In genomic region chr10:77974811-77975210, GRCm38 (mm10) we compare ENCODE assay signal across 27 mouse cellular contexts. TPM values are rescaled to one million over a fixed set of nuclear protein-coding genes. Genes with fewer than 3 reads are reported as not detected.
A peak's percentile ranks its signal among the peaks of the same experiment; 100 is the strongest.
DNase-seq lines count a peak whose midpoint lies in the region; ATAC-seq lines count a peak whose summit lies in the region.
"Had no signal": no experiment of that assay in that cellular context is flagged by ENCODE, and none has a peak within 500 bp of the region (broad histone marks: within the 10 kb centered on the region; RNA-seq: fewer than 3 reads in every experiment).

No protein-coding gene starts in this region.

- H3K27ac ChIP-seq in midbrain, embryonic 13.5 days = no peak overlapping the region
- H3K27ac ChIP-seq in midbrain, embryonic 15.5 days = no peak overlapping the region
- H3K27ac ChIP-seq in stomach, embryonic 16.5 days (ENCODE audit: low read length) = peak overlapping the region; percentile 77
- H3K27ac ChIP-seq: embryonic facial prominence, embryonic 10.5 days; embryonic facial prominence, embryonic 13.5 days; forebrain, embryonic 12.5 days; forebrain, embryonic 15.5 days; gastrocnemius, adult 2 months; heart, embryonic 15.5 days; hindbrain, embryonic 10.5 days; hindbrain, embryonic 13.5 days had no signal

- peak; percentile 18 for DNase-seq in cerebellum, adult 11-12 months
- DNase-seq in cerebellum, adult 18-20 months = no peak
- DNase-seq in brain, adult 2 months (ENCODE audit: low read depth, low spot score) = peak; percentile 59
- no peak for DNase-seq in gastrocnemius, postnatal 25 days
- DNase-seq: adrenal gland, postnatal 10 days; adrenal gland, postnatal 36 days; gastrocnemius, adult 2 months; gastrocnemius, postnatal 14 days; heart, adult 18-20 months; heart, postnatal 10 days; heart, postnatal 36 days had no signal

- H3K9ac ChIP-seq in midbrain, embryonic 13.5 days (replicated peaks) = peak overlapping the region; percentile 14; the same call in 1 of the 2 replicates
- H3K9ac ChIP-seq in midbrain, embryonic 15.5 days = no peak overlapping the region
- no peak overlapping the region for H3K9ac ChIP-seq in stomach, embryonic 16.5 days (ENCODE audit: low read length)
- H3K9ac ChIP-seq: embryonic facial prominence, embryonic 13.5 days; forebrain, embryonic 12.5 days; forebrain, embryonic 15.5 days; heart, embryonic 12.5 days; heart, embryonic 15.5 days; hindbrain, embryonic 13.5 days had no signal

- H3K4me3 ChIP-seq in midbrain, embryonic 13.5 days (replicated peaks) = no peak overlapping the region
- H3K4me3 ChIP-seq in midbrain, embryonic 15.5 days = no peak overlapping the region
- H3K4me3 ChIP-seq in stomach, embryonic 16.5 days (replicated peaks; ENCODE audit: low read length) = no peak overlapping the region
- H3K4me3 ChIP-seq: embryonic facial prominence, embryonic 10.5 days; embryonic facial prominence, embryonic 13.5 days; erythroblast, embryonic 14.5 days; forebrain, embryonic 12.5 days; forebrain, embryonic 15.5 days; gastrocnemius, adult 2 months; heart, embryonic 12.5 days; heart, embryonic 15.5 days; hindbrain, embryonic 10.5 days; hindbrain, embryonic 13.5 days had no signal

- H3K27me3 ChIP-seq in midbrain, embryonic 13.5 days = peaks cover 8% of the 10 kb centered on the region
- H3K27me3 ChIP-seq in midbrain, embryonic 15.5 days (replicated peaks) = 0 out of 2 replicates have a peak, but pooled peaks cover 3% of the 10 kb centered on the region
- peaks cover 9% of the 10 kb centered on the region for H3K27me3 ChIP-seq in stomach, embryonic 16.5 days (ENCODE audit: control insufficient read depth, insufficient read depth, low read length)
- H3K27me3 ChIP-seq: forebrain, embryonic 15.5 days; Patski had no signal

- no peak for ATAC-seq in midbrain, embryonic 13.5 days
- ATAC-seq in midbrain, embryonic 15.5 days (replicated peaks) = no peak
- no peak for ATAC-seq in stomach, embryonic 16.5 days (ENCODE audit: insufficient read depth, low FRiP score)
- no peak for ATAC-seq in frontal cortex, adult (ENCODE audit: low TSS enrichment)
- ATAC-seq: forebrain, embryonic 15.5 days; hindbrain, embryonic 16.5 days; intestine, embryonic 16.5 days; Patski had no signal

- H3K9me3 ChIP-seq in midbrain, embryonic 13.5 days = no peaks in the 10 kb centered on the region
- H3K9me3 ChIP-seq in midbrain, embryonic 15.5 days = no peaks in the 10 kb centered on the region
- no peaks in the 10 kb centered on the region for H3K9me3 ChIP-seq in stomach, embryonic 16.5 days (replicated peaks; ENCODE audit: control insufficient read depth, low read length)
- H3K9me3 ChIP-seq: embryonic facial prominence, embryonic 10.5 days; embryonic facial prominence, embryonic 13.5 days; forebrain, embryonic 12.5 days; forebrain, embryonic 15.5 days; heart, embryonic 12.5 days; heart, embryonic 15.5 days; hindbrain, embryonic 10.5 days; hindbrain, embryonic 13.5 days had no signal

- 81% methylated on average over 5 of the region's 5 CpGs for WGBS in midbrain, embryonic 13.5 days
- WGBS in midbrain, embryonic 15.5 days = 81% methylated on average over 5 of the region's 5 CpGs
- 62% methylated on average over 5 of the region's 5 CpGs for WGBS in stomach, embryonic 16.5 days

- H3K36me3 ChIP-seq in midbrain, embryonic 13.5 days = 0 out of 2 replicates have a peak, but pooled peaks cover 1% of the 10 kb centered on the region
- H3K36me3 ChIP-seq in midbrain, embryonic 15.5 days (replicated peaks) = no peaks in the 10 kb centered on the region
- H3K36me3 ChIP-seq in stomach, embryonic 16.5 days (ENCODE audit: control insufficient read depth, insufficient read depth, low read length) = no peaks in the 10 kb centered on the region
- H3K36me3 ChIP-seq: forebrain, embryonic 12.5 days; forebrain, embryonic 15.5 days; heart, embryonic 12.5 days; heart, embryonic 15.5 days had no signal

- no peak overlapping the region for H3K4me2 ChIP-seq in midbrain, embryonic 13.5 days (replicated peaks)
- H3K4me2 ChIP-seq in midbrain, embryonic 15.5 days = no peak overlapping the region
- no peak overlapping the region for H3K4me2 ChIP-seq in stomach, embryonic 16.5 days (ENCODE audit: low read depth, low read length)
- H3K4me2 ChIP-seq: embryonic facial prominence, embryonic 13.5 days; forebrain, embryonic 12.5 days; forebrain, embryonic 15.5 days; heart, embryonic 12.5 days; heart, embryonic 15.5 days; hindbrain, embryonic 13.5 days had no signal

- H3K4me1 ChIP-seq in midbrain, embryonic 13.5 days (replicated peaks) = peaks cover 14% of the 10 kb centered on the region
- H3K4me1 ChIP-seq in midbrain, embryonic 15.5 days = peaks cover 16% of the 10 kb centered on the region
- H3K4me1 ChIP-seq in stomach, embryonic 16.5 days (ENCODE audit: control insufficient read depth, insufficient read depth, low read length) = peaks cover 31% of the 10 kb centered on the region

RNA-seq across cellular contexts. Expression of gene 1810043G02Rik, which starts 3.5 kb away (rescaled TPM):
- 32.4 and 36.8 TPM in 2 replicates for polyA plus RNA-seq in midbrain, embryonic 13.5 days (2015; fragmentation: Nextera tagmentation; extraction: Ambion mirVana)
- 48.3 and 49.5 TPM in 2 replicates for polyA plus RNA-seq in midbrain, embryonic 15.5 days (2015; fragmentation: Nextera tagmentation; extraction: Ambion mirVana)
- 24.8 and 25.2 TPM in 2 replicates for polyA plus RNA-seq in stomach, embryonic 16.5 days (2015; fragmentation: Nextera tagmentation; extraction: Ambion mirVana)
- 1 to 10 TPM; 4.0 to 4.7 TPM for total RNA-seq in gastrocnemius, postnatal 25 days (2021)

RNA-seq across cellular contexts. Expression of gene Trpm2, which starts 4.4 kb away (rescaled TPM):
- 2.7 and 3.3 TPM in 2 replicates for polyA plus RNA-seq in midbrain, embryonic 13.5 days (2015; fragmentation: Nextera tagmentation; extraction: Ambion mirVana)
- polyA plus RNA-seq in midbrain, embryonic 15.5 days (2015; fragmentation: Nextera tagmentation; extraction: Ambion mirVana) = 3.7 and 6.1 TPM in 2 replicates
- 1.1 and 1.5 TPM in 2 replicates for polyA plus RNA-seq in stomach, embryonic 16.5 days (2015; fragmentation: Nextera tagmentation; extraction: Ambion mirVana)
- under 1 TPM; 0.26 to 0.83 TPM for total RNA-seq in gastrocnemius, postnatal 25 days (2021)

RNA-seq across cellular contexts. Expression of gene Pfkl, which starts 35.1 kb away (rescaled TPM):
- polyA plus RNA-seq in midbrain, embryonic 13.5 days (2015; fragmentation: Nextera tagmentation; extraction: Ambion mirVana) = 96.9 and 106 TPM in 2 replicates
- 127 and 128 TPM in 2 replicates for polyA plus RNA-seq in midbrain, embryonic 15.5 days (2015; fragmentation: Nextera tagmentation; extraction: Ambion mirVana)
- polyA plus RNA-seq in stomach, embryonic 16.5 days (2015; fragmentation: Nextera tagmentation; extraction: Ambion mirVana) = 195 and 225 TPM in 2 replicates
- total RNA-seq in gastrocnemius, postnatal 25 days (2021) = 1 to 10 TPM; 5.2 to 7.7 TPM

Comparison
In these comparisons a context has a peak if more than half of its experiments do, and no peak if none do; other contexts are left out.
1. DNase-seq: peak in cerebellum, adult 11-12 months (single experiment) and brain, adult 2 months (single experiment); none in cerebellum, adult 18-20 months (0 of 2) and gastrocnemius, postnatal 25 days (single experiment).